Mouse (Mus musculus) kidney, embryonic 14.5 days (tissue): ENCODE results near the gene Gpc6. TPM values are rescaled to one million over a fixed set of nuclear protein-coding genes. Genes with fewer than 3 reads are reported as not detected.

Experiments used
- ATAC-seq: fragments of 200-750 bp; cut with Nextera tagmentation; 2 replicates; pipeline ENCODE4 v1.8.0; 2017; ENCODE audit warnings: moderate number of reproducible peaks, mild to moderate bottlenecking, moderate TSS enrichment, moderate library complexity; ENCODE audit not compliant: low FRiP score, low TSS enrichment
- H3K27ac ChIP-seq: fragments of 300-500 bp; sonication (generic); 2 replicates; pipeline ENCODE4 v1.5.1; 2014; ENCODE audit warnings: low read depth, mild to moderate bottlenecking, low read length, moderate library complexity, mixed read lengths
- H3K27me3 ChIP-seq: fragments of 300-500 bp; sonication (generic); 2 replicates; pipeline ENCODE4 v1.6.1; 2014; ENCODE audit warnings: mild to moderate bottlenecking, low read length; ENCODE audit not compliant: control insufficient read depth, insufficient read depth
- H3K36me3 ChIP-seq: fragments of 300-500 bp; sonication (generic); 2 replicates; pipeline ENCODE4 v1.6.1; 2014; ENCODE audit warnings: low read length, mixed read lengths; ENCODE audit not compliant: control insufficient read depth, insufficient read depth
- H3K4me1 ChIP-seq: fragments of 300-500 bp; sonication (generic); 2 replicates; pipeline ENCODE4 v1.6.1; 2014; ENCODE audit warnings: low read length, mixed read lengths; ENCODE audit not compliant: control insufficient read depth, insufficient read depth
- H3K4me2 ChIP-seq: fragments of 300-500 bp; sonication (generic); replicated peaks from 2 replicates; pipeline ENCODE4 v1.6.1; 2014; ENCODE audit warnings: low read depth, mild to moderate bottlenecking, low read length
- H3K4me3 ChIP-seq: fragments of 300-500 bp; sonication (generic); 2 replicates; pipeline ENCODE4 v1.5.1; 2014; ENCODE audit warnings: mild to moderate bottlenecking, low read length
- H3K9ac ChIP-seq: fragments of 300-500 bp; sonication (generic); 2 replicates; pipeline ENCODE4 v1.6.1; 2014; ENCODE audit warnings: low read depth, mild to moderate bottlenecking, low read length, moderate library complexity
- H3K9me3 ChIP-seq: fragments of 300-500 bp; sonication (generic); 2 replicates; pipeline ENCODE4 v1.6.1; 2016; ENCODE audit warnings: low read length; ENCODE audit not compliant: control insufficient read depth
- WGBS: fragments of 180-500 bp; shearing (Covaris S2); extraction: QIAGEN DNeasy Blood & Tissue Kit; methylation state at CpG from one replicate; pipeline ENCODE4 v1.1.7; 2014; 5-methylcytosine and 5-hydroxymethylcytosine counted together
- polyA plus RNA-seq: library from polyadenylated mRNA; unstranded; fragments of >200 nt; fragmentation: Nextera tagmentation; extraction: Ambion mirVana; gene quantifications from 2 replicates; pipeline ENCODE4 v1.2.1, GENCODE M21; 2014

Gpc6 gene
- polyA plus RNA-seq, 1 experiment from 2014 or later: 71.8 TPM

DNA sequence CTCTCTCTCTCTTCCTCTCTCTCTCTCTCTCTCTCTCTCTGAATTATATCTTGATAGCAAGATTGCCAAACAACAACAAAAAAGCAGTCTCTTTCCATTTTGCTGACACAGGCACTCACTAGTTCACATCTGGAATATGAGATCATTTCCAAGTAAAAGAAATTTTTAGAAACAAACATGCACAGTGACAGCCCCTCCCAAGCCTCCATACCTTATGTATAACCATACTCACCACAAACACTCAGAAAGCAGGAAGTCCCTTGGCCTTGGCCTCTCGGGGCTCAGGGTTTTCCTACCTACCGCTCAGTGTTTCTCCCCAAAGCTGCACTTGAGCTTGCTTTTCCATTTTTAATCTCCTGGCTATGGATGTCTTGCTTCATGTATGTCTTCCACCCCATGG lies 52.1 kb downstream of the Gpc6 start:
- 94% methylated on average over 2 of the region's 2 CpGs for WGBS
- Histone ChIP-seq H3K9ac (no peak overlapping the region), H3K36me3 (no peaks in the 10 kb centered on the region; the same call in 1 of the 2 replicates), H3K4me1 (no peaks in the 10 kb centered on the region), H3K4me2 (no peak overlapping the region), H3K4me3 (no peak overlapping the region), H3K9me3 (no peaks in the 10 kb centered on the region), H3K27ac (no peak overlapping the region), H3K27me3 (no peaks in the 10 kb centered on the region)
- ATAC-seq: no peak

DNA sequence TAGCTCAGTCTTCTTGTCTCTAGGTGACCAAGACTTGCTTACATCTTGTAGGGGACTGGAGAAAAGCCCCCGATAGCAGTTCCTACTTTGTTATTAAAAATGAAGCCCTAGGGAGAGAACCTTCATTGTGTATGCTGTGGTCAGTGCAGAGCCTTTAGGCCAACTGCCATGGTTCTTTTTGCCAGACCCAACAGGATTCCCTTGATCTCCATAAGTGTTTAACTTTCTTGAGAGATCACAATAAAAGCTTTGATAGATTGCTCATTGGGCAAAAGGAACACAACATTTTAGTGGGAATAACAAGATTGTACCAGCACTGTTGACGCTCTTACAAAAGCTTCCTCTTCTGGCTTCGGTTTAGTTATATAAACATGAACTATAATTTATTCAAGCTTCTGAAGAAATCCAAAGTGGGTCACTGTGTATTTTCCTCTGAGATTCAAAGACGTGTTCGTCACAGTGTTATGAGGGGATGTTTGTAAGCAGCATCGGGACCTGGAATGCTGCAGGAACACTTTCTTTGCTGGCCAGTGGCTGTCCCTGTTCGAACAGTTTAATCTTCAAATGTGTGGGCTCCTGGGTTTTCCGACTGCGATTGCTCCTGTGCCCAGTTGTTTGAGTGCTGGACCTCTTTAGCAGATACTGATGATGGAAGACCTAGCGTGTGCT lies 54.7 kb downstream of the Gpc6 start:
- no peak for ATAC-seq
- Histone ChIP-seq H3K4me2 (no peak overlapping the region), H3K4me1 (no peaks in the 10 kb centered on the region), H3K9ac (no peak overlapping the region), H3K36me3 (no peaks in the 10 kb centered on the region; the same call in 1 of the 2 replicates), H3K4me3 (no peak overlapping the region), H3K9me3 (no peaks in the 10 kb centered on the region), H3K27me3 (no peaks in the 10 kb centered on the region), H3K27ac (no peak overlapping the region)
- 77% methylated on average over 10 of the region's 10 CpGs for WGBS

DNA sequence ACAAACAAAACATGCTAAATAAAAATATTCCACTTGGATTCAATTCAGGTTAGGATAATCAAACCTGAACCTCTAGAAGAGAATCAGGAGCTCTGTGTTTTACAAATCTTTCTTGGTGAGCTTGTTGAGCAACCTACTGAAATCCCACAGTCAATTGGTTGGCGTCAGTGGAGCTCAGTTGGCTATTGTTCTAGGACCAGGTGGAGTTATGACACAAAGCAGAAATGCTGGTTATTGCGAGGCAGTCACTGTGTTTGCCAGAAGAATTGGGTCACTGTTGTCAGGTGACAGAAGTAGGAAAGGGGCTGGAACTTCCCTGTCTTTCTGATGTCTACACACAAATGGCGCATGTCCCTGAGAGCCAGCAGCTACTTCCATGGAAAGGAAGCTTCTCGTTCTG lies 56.6 kb downstream of the Gpc6 start:
- 88% methylated on average over 4 of the region's 4 CpGs for WGBS
- no peak for ATAC-seq
- H3K36me3 ChIP-seq: no peaks in the 10 kb centered on the region; the same call in 1 of the 2 replicates
- no peak overlapping the region for H3K27ac ChIP-seq
- H3K4me1 ChIP-seq: no peaks in the 10 kb centered on the region
- H3K9me3 ChIP-seq: no peaks in the 10 kb centered on the region
- no peaks in the 10 kb centered on the region for H3K27me3 ChIP-seq
- no peak overlapping the region for H3K4me2 ChIP-seq
- H3K9ac ChIP-seq: no peak overlapping the region
- H3K4me3 ChIP-seq: no peak overlapping the region

DNA sequence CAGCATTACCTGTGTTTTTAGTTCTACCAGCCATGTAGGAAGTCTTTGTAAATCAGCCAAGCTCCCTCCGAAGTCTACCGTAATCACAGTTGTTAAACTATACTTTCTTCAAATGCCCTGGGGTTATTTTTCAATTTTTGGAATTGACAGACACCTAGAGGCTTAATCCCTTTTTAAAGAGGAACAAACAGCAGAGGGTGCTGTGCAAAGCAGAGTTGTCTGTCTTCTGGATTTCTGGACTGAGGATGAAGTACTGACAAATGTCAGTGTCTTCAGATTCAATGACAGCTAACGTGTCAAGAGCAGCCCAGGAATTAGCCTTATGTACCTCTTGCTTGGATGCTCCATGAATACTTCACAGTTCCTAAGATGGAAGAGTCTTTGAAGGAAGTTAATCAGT lies 62.2 kb downstream of the Gpc6 start:
- no peak for ATAC-seq
- Histone ChIP-seq H3K4me3 (no peak overlapping the region), H3K4me2 (no peak overlapping the region), H3K9me3 (no peaks in the 10 kb centered on the region), H3K9ac (no peak overlapping the region), H3K4me1 (no peaks in the 10 kb centered on the region), H3K27me3 (no peaks in the 10 kb centered on the region), H3K36me3 (peaks cover 3% of the 10 kb centered on the region; the same call in 1 of the 2 replicates), H3K27ac (no peak overlapping the region)
- WGBS: 79% methylated on average over 3 of the region's 3 CpGs

DNA sequence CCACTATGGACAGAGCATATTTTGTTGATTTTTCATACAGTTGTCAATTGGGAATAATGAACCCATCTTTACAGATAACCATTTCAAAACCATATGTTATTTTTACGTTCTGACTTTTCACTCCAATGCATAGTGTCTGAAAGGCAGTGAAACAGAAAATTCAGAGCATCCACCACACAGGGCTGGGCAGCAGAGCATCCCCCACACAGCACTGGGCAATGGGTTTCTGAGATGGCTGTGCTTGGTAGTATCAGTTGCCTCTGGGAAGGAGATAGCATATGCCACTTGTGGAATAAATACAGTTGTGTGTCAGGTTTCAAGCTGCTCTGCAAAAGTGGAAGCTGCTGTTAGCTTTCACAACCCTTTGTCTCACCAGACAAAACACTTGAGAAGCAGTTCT lies 75.3 kb downstream of the Gpc6 start:
- WGBS: 75% methylated on average over 1 of the region's 1 CpGs
- Histone ChIP-seq H3K36me3 (no peaks in the 10 kb centered on the region), H3K27me3 (no peaks in the 10 kb centered on the region), H3K27ac (no peak overlapping the region), H3K9ac (no peak overlapping the region), H3K4me1 (no peaks in the 10 kb centered on the region), H3K9me3 (no peaks in the 10 kb centered on the region), H3K4me3 (no peak overlapping the region), H3K4me2 (no peak overlapping the region)
- no peak for ATAC-seq

DNA sequence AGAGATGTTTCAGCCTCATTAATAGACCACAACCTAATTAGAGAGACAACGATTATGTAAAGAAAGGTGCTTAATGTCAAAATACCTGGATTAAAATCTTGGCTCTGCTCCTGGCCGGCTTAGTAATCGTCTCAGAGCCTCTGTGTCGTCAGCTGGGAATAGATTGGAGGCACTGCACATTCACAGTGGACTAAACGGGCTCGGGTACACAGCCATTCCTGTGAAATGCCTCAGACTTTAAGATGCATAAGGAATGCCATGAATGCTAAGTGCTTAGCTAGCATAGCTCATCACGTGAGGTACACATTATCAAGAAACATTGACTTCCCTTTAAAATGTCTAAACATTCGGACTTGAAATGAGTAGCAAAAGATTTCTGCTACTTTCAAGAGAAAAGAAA lies 77.2 kb downstream of the Gpc6 start:
- WGBS: 85% methylated on average over 8 of the region's 8 CpGs
- H3K4me2 ChIP-seq: no peak overlapping the region
- no peak overlapping the region for H3K27ac ChIP-seq
- H3K9me3 ChIP-seq: no peaks in the 10 kb centered on the region
- H3K4me1 ChIP-seq: no peaks in the 10 kb centered on the region
- no peaks in the 10 kb centered on the region for H3K27me3 ChIP-seq
- no peak overlapping the region for H3K9ac ChIP-seq
- H3K4me3 ChIP-seq: no peak overlapping the region
- no peak for ATAC-seq
- H3K36me3 ChIP-seq: no peaks in the 10 kb centered on the region

DNA sequence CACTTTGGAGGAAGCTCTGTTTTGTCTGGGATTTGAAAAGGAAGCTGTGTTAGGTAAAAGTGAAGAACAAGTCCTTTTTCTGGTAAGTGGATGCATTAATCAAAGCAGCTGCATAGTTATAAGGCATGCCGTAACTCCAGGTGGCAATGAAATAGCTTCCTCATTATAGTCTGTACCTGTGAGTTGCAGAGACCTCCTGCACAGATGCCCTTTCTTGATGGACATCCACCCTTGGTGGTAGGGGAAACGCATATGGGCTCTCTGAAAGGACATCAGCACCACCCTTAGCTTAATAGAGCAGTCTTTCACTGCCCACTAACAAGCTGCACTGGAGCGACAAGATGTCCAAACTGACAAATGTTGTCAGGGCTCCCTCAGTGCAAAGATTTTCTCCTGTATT lies 83.7 kb downstream of the Gpc6 start:
- ATAC-seq: no peak
- H3K4me2 ChIP-seq: no peak overlapping the region
- H3K27ac ChIP-seq: no peak overlapping the region
- H3K9me3 ChIP-seq: no peaks in the 10 kb centered on the region
- no peaks in the 10 kb centered on the region for H3K36me3 ChIP-seq
- H3K27me3 ChIP-seq: no peaks in the 10 kb centered on the region
- 84% methylated on average over 3 of the region's 3 CpGs for WGBS
- H3K4me3 ChIP-seq: no peak overlapping the region
- H3K9ac ChIP-seq: no peak overlapping the region
- 0 out of 2 replicates have a peak, but pooled peaks cover 3% of the 10 kb centered on the region for H3K4me1 ChIP-seq

DNA sequence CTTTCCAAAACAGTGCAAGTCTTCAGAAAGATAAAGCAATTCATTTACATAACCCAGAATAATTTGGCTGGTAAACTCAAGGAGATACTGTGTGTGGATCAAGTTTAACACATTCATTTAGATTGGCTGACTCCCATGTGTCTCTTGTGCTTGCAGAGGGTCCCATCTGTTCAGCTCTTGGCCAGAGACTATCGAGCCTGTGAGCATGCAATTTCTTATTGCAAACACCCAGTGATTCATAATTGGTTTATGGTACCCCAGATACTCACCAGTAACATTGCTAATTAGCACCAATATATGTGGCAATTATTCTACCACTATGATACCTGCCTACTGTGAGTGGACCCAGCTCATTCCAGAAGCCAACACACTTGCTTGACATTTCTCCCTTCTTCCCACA lies 87.9 kb downstream of the Gpc6 start:
- H3K9ac ChIP-seq: no peak overlapping the region
- H3K4me2 ChIP-seq: no peak overlapping the region
- no peak overlapping the region for H3K4me3 ChIP-seq
- H3K27me3 ChIP-seq: no peaks in the 10 kb centered on the region
- H3K4me1 ChIP-seq: 0 out of 2 replicates have a peak, but pooled peaks cover 4% of the 10 kb centered on the region
- H3K27ac ChIP-seq: no peak overlapping the region
- no peaks in the 10 kb centered on the region for H3K9me3 ChIP-seq
- 50% methylated on average over 1 of the region's 1 CpGs for WGBS
- no peaks in the 10 kb centered on the region for H3K36me3 ChIP-seq
- ATAC-seq: no peak

DNA sequence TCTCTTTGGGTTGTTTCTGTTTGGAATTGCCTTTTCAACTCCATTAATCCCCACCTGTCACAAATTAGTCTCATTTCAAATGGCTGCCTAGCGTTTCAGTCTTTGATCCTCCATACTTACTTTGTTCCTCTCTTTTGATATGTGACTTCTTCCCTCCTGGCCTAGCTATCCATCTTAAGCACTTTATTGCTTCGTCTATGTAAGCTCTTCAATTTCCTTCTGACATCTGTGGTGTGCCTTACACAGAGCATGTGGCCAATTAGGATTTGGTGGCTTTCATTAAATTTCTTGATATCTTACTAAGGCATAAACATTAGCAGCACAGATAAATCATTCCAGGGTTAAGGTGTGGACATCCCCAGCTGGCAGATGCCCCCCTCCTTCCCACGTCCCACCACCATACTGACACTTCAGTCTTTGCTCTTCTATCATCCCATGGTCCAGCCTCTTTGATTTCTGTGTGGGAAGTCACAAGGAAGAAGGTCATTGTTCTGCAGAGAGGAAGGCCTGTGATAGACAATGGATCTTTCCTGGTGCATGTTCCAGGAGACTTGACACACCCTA lies 88.5 kb downstream of the Gpc6 start:
- H3K4me1 ChIP-seq: 0 out of 2 replicates have a peak, but pooled peaks cover 4% of the 10 kb centered on the region

More for the DNA sequence above, 88.5 kb downstream of the Gpc6 start:
- Histone ChIP-seq H3K27me3 (no peaks in the 10 kb centered on the region), H3K9ac (no peak overlapping the region), H3K36me3 (no peaks in the 10 kb centered on the region), H3K27ac (no peak overlapping the region), H3K4me2 (no peak overlapping the region), H3K4me3 (no peak overlapping the region), H3K9me3 (no peaks in the 10 kb centered on the region)
- 23% methylated on average over 3 of the region's 3 CpGs for WGBS
- peak; percentile 66; the same call in 1 of the 2 replicates for ATAC-seq
